Mouse (Mus musculus) adrenal gland, postnatal 10 days (tissue): ENCODE data around the gene Plcb3. TPM values are rescaled to one million over a fixed set of nuclear protein-coding genes. Genes with fewer than 3 reads are reported as not detected.

ENCODE experiments used
- DNase-seq: peaks from one replicate; pipeline ENCODE4 v3.0.0; 2021; ENCODE audit warnings: mixed read lengths
- total RNA-seq, 2 experiments: library from RNA; stranded (reverse); gene quantifications; 2 replicates each; pipeline ENCODE4 v1.2.3; 2021

Plcb3 gene
- total RNA-seq, 2 experiments from 2014 or later = 45.7 to 63.5 TPM

GRCm38 (mm10) chr19:6939106-6940002, 36.9 kb downstream of the Plcb3 start:
- DNase-seq = no peak

- DNase-seq = no peak
These were observed 38.5 kb downstream of the Plcb3 start for GRCm38 (mm10) chr19:6937541-6938465.

GRCm38 (mm10) chr19:6936299-6936698, 40.0 kb downstream of the Plcb3 start:
- no peak for DNase-seq

GRCm38 (mm10) chr19:6934195-6934977, 41.9 kb downstream of the Plcb3 start, which contains the start of gene Kcnk4:
TSS of gene Kcnk4 (minus strand) at chr19:6934515.
- DNase-seq = no peak

GRCm38 (mm10) chr19:6933436-6934194, 42.7 kb downstream of the Plcb3 start:
- DNase-seq = no peak

DNA sequence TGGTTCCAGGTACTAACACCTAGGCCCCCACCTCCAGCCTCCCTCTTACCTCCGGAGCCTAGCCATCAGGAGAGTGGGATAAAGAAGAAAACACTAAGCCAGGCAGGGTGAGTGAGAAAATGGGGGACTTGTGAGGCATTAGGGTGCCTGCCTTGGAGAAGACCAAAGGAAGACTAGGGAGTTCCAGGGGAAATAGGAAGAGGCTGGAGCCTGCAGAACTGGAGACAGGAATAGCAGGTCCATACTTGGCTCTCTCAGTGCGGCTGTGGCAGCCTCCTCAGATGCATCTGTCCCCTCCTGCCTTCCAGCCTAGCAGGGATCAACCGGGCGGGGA, 43.2 kb downstream of the Plcb3 start:
- no peak for DNase-seq

GRCm38 (mm10) chr19:6932018-6932417, 44.3 kb downstream of the Plcb3 start:
- DNase-seq = no peak

- no peak for DNase-seq
These were observed 45.3 kb downstream of the Plcb3 start for GRCm38 (mm10) chr19:6931002-6931401.

- DNase-seq = no peak
These were observed 48.2 kb downstream of the Plcb3 start for GRCm38 (mm10) chr19:6928080-6928479.

- DNase-seq = peak; percentile 64
These were observed 49.6 kb downstream of the Plcb3 start for GRCm38 (mm10) chr19:6926559-6927255.

- DNase-seq = no peak
These were observed 50.5 kb downstream of the Plcb3 start for GRCm38 (mm10) chr19:6925611-6926329.

GRCm38 (mm10) chr19:6925307-6925573, 51.0 kb downstream of the Plcb3 start, which contains the start of gene Catsperz:
TSS of gene Catsperz (minus strand) at chr19:6925380.
- DNase-seq = no peak

DNA sequence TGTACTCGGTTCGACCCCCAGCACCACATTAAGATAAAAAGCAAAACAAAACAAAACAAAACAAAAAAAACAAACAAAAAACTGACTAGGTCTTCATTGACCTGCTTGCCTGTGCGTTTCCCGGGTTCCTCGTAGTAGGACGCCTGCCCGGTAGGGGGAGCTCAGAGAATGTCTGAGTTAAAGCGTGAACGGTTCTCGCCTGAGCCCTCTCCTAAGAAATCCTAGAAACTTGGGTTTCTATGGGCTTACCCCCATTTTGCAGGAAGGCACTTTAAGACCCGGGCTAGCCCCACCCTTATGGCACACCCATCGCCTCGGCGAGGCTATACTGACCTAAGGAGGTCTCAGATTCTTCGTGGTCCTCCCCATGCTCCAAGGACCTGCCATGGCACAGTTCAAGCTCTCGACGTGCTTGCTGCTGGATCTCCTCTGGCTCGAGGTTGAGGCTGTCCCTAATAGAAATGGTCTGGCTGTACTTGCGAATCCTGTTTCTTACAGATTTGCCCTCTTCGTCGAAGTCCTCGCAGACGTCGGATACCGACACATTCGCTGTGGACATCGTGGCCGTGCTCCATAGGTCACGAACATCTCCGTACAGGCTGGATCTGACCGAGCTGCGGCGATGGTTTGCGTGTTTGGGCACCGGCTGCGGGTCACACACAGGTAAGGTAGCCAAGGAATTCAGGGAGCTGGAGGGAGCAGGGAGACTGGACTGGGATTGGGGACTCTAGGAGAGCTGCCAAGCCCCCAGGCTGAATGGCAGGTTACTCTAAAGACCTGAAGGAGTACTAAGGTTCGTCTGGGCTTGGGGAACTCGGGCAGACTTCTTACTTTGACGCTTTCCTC, 51.6 kb downstream of the Plcb3 start:
- peak; percentile 94 for DNase-seq

- DNase-seq = no peak
These were observed 53.2 kb downstream of the Plcb3 start for GRCm38 (mm10) chr19:6922901-6923735.

- DNase-seq = peak; percentile 100
These were observed 54.4 kb downstream of the Plcb3 start, which contains the start of gene Esrra for GRCm38 (mm10) chr19:6921647-6922567. TSS of gene Esrra (minus strand) at chr19:6921813.

GRCm38 (mm10) chr19:6920741-6921636, 55.3 kb downstream of the Plcb3 start:
- DNase-seq = no peak
